Mouse (Mus musculus) cortical plate, adult 2 months (tissue): Measurements from ENCODE around the gene Fam193a. TPM values are rescaled to one million over a fixed set of nuclear protein-coding genes. Genes with fewer than 3 reads are reported as not detected.

Experiments used
- H3K27ac ChIP-seq: fragments of 200-500 bp; 2 replicates; pipeline ENCODE4 v1.5.1; 2012; ENCODE audit warnings: low read length, control low read depth, inconsistent platforms; ENCODE audit not compliant: insufficient read depth
- H3K4me1 ChIP-seq: fragments of 200-500 bp; 2 replicates; pipeline ENCODE4 v1.6.1; 2011; ENCODE audit warnings: low read length; ENCODE audit not compliant: control insufficient read depth, insufficient read depth
- H3K4me3 ChIP-seq: fragments of 200-500 bp; 2 replicates; pipeline ENCODE4 v1.5.1; 2011; ENCODE audit warnings: mild to moderate bottlenecking, low read length, control low read depth; ENCODE audit not compliant: insufficient read depth
- CTCF ChIP-seq: fragments of 200-500 bp; IDR thresholded peaks from 2 replicates; pipeline ENCODE4 v1.5.1; 2011; ENCODE audit warnings: mild to moderate bottlenecking, control low read depth, low read length; ENCODE audit not compliant: insufficient read depth; ENCODE audit errors: extremely low read depth
- POLR2A ChIP-seq: fragments of 200-500 bp; IDR thresholded peaks from 2 replicates; pipeline ENCODE4 v1.6.1; 2011; ENCODE audit warnings: mild to moderate bottlenecking, low read length, control low read depth; ENCODE audit not compliant: insufficient read depth; ENCODE audit errors: extremely low read depth
- polyA plus RNA-seq: library from polyadenylated mRNA; depleted of rRNA; stranded (reverse); fragments of >200 nt; gene quantifications from 2 replicates; pipeline ENCODE4 v1.2.3, GENCODE M21; 2012

Gene Fam193a
- polyA plus RNA-seq, 1 experiment, result 42.0 TPM

- peaks cover 2% of the 10 kb centered on the region for H3K4me1 ChIP-seq
- H3K4me3 ChIP-seq, result no peak overlapping the region
- no peak overlapping the region for H3K27ac ChIP-seq
- TF ChIP-seq CTCF (no peak), POLR2A (no peak)
These were observed 9.1 kb downstream of the Fam193a start for GRCm38 (mm10) chr5:34378787-34379186.

GRCm38 (mm10) chr5:34381700-34382099 is 12.0 kb downstream of the Fam193a start:
- H3K27ac ChIP-seq, result no peak overlapping the region
- peaks cover 2% of the 10 kb centered on the region for H3K4me1 ChIP-seq
- H3K4me3 ChIP-seq, result no peak overlapping the region
- no peak for TF ChIP-seq POLR2A
- no peak for TF ChIP-seq CTCF

- Histone ChIP-seq H3K4me3 (no peak overlapping the region), H3K4me1 (peaks cover 2% of the 10 kb centered on the region; the same call in 1 of the 2 replicates), H3K27ac (no peak overlapping the region)
- TF ChIP-seq POLR2A, result no peak
These were observed 15.9 kb downstream of the Fam193a start for GRCm38 (mm10) chr5:34385616-34386015.

GRCm38 (mm10) chr5:34386744-34387143 is 17.0 kb downstream of the Fam193a start:
- no peak overlapping the region for H3K27ac ChIP-seq
- no peak overlapping the region for H3K4me3 ChIP-seq
- H3K4me1 ChIP-seq, result peaks cover 2% of the 10 kb centered on the region; the same call in 1 of the 2 replicates
- TF ChIP-seq CTCF (no peak), POLR2A (no peak)

- peaks cover 7% of the 10 kb centered on the region for H3K4me1 ChIP-seq
- no peak overlapping the region for H3K4me3 ChIP-seq
- TF ChIP-seq CTCF, result no peak
- TF ChIP-seq POLR2A, result no peak
- H3K27ac ChIP-seq, result no peak overlapping the region
These were observed 23.5 kb downstream of the Fam193a start for GRCm38 (mm10) chr5:34393251-34393650.

- Histone ChIP-seq H3K4me3 (no peak overlapping the region), H3K4me1 (peaks cover 9% of the 10 kb centered on the region), H3K27ac (no peak overlapping the region)
- TF ChIP-seq CTCF, result no peak
- no peak for TF ChIP-seq POLR2A
These were observed 25.6 kb downstream of the Fam193a start for GRCm38 (mm10) chr5:34395347-34395746.

- Histone ChIP-seq H3K4me1 (peaks cover 9% of the 10 kb centered on the region), H3K4me3 (no peak overlapping the region), H3K27ac (no peak overlapping the region)
- TF ChIP-seq POLR2A (no peak), CTCF (no peak)
These were observed 26.3 kb downstream of the Fam193a start for GRCm38 (mm10) chr5:34395850-34396540.

- peaks cover 9% of the 10 kb centered on the region for H3K4me1 ChIP-seq
- no peak overlapping the region for H3K27ac ChIP-seq
- TF ChIP-seq CTCF (no peak), POLR2A (no peak)
- no peak overlapping the region for H3K4me3 ChIP-seq
These were observed 28.1 kb downstream of the Fam193a start for GRCm38 (mm10) chr5:34397866-34398265.

- Histone ChIP-seq H3K4me1 (peaks cover 10% of the 10 kb centered on the region), H3K27ac (no peak overlapping the region), H3K4me3 (no peak overlapping the region)
- no peak for TF ChIP-seq POLR2A
- TF ChIP-seq CTCF, result no peak
These were observed 28.6 kb downstream of the Fam193a start for GRCm38 (mm10) chr5:34398326-34398725.

GRCm38 (mm10) chr5:34407366-34407918 is 37.7 kb downstream of the Fam193a start:
- H3K27ac ChIP-seq, result no peak overlapping the region
- TF ChIP-seq CTCF (no peak), POLR2A (no peak)
- H3K4me1 ChIP-seq, result peaks cover 11% of the 10 kb centered on the region
- no peak overlapping the region for H3K4me3 ChIP-seq
